Mouse (Mus musculus): Measurements from ENCODE around the gene Tnni3k. TPM values are rescaled to one million over a fixed set of nuclear protein-coding genes. Genes with fewer than 3 reads are reported as not detected.
A peak's percentile ranks its signal among the peaks of the same experiment; 100 is the strongest.

Gene Tnni3k
- polyA plus RNA-seq (2012; rRNA removed): 0.70 and 1.3 TPM in 2 replicates

GRCm38 (mm10) chr3:155055231-155055916, at the start of gene Tnni3k:
TSS of gene Tnni3k (minus strand) at chr3:155055407.
- WGBS: 50% methylated on average over 6 of the region's 6 CpGs
- TF ChIP-seq POLR2A (IDR thresholded peaks at IDR 0.05; ENCODE audit: borderline replicate concordance, extremely low read depth, low read depth, low read length) (no peak), CTCF (IDR thresholded peaks at IDR 0.05; ENCODE audit: insufficient read depth, low read length) (no peak)
- Histone ChIP-seq H3K4me3 (replicated peaks; ENCODE audit: extremely low read depth, low read depth, low read length) (no peak within 1 kb of the TSS), H3K4me1 (ENCODE audit: control insufficient read depth, insufficient read depth, low read length) (no peaks in the 10 kb centered on the region)
- no peak for DNase-seq

GRCm38 (mm10) chr3:155099266-155099665, 44.1 kb upstream of the Tnni3k start:
- TF ChIP-seq POLR2A (IDR thresholded peaks at IDR 0.05; ENCODE audit: borderline replicate concordance, extremely low read depth, low read depth, low read length) (no peak), CTCF (IDR thresholded peaks at IDR 0.05; ENCODE audit: insufficient read depth, low read length) (no peak)
- Histone ChIP-seq H3K4me3 (replicated peaks; ENCODE audit: extremely low read depth, low read depth, low read length) (no peak overlapping the region), H3K4me1 (ENCODE audit: control insufficient read depth, insufficient read depth, low read length) (no peaks in the 10 kb centered on the region)
- WGBS: 69% methylated on average over 1 of the region's 1 CpGs
- DNase-seq: no peak

GRCm38 (mm10) chr3:155093116-155093956, 38.1 kb upstream of the Tnni3k start, which contains the start of the genes Fpgt and Lrriq3:
TSS of gene Fpgt (minus strand) at chr3:155093403.
TSS of gene Lrriq3 (plus strand) at chr3:155093434.
- no peak for TF ChIP-seq CTCF (IDR thresholded peaks at IDR 0.05; ENCODE audit: insufficient read depth, low read length)
- peak; percentile 87; the same call in 1 of the 2 replicates for TF ChIP-seq POLR2A (IDR thresholded peaks at IDR 0.05; ENCODE audit: borderline replicate concordance, extremely low read depth, low read depth, low read length)

GRCm38 (mm10) chr3:155092081-155092480, 36.9 kb upstream of the Tnni3k start:
- no peak for TF ChIP-seq CTCF (IDR thresholded peaks at IDR 0.05; ENCODE audit: insufficient read depth, low read length)
- no peak for TF ChIP-seq POLR2A (IDR thresholded peaks at IDR 0.05; ENCODE audit: borderline replicate concordance, extremely low read depth, low read depth, low read length)
- H3K4me3 ChIP-seq (replicated peaks; ENCODE audit: extremely low read depth, low read depth, low read length): no peak overlapping the region
- WGBS: 92% methylated on average over 6 of the region's 6 CpGs
- no peak for DNase-seq
- no peaks in the 10 kb centered on the region; the same call in 1 of the 2 replicates for H3K4me1 ChIP-seq (ENCODE audit: control insufficient read depth, insufficient read depth, low read length)

More at GRCm38 (mm10) chr3:155093116-155093956, 38.1 kb upstream of the Tnni3k start, which contains the start of the genes Fpgt and Lrriq3:
- 2% methylated on average over 44 of the region's 47 CpGs for WGBS
- peak; percentile 82 for DNase-seq
- peak within 1 kb of the TSS; percentile 69 for H3K4me3 ChIP-seq (replicated peaks; ENCODE audit: extremely low read depth, low read depth, low read length)
- H3K4me1 ChIP-seq (ENCODE audit: control insufficient read depth, insufficient read depth, low read length): no peaks in the 10 kb centered on the region; the same call in 1 of the 2 replicates

- TF ChIP-seq CTCF (IDR thresholded peaks at IDR 0.05; ENCODE audit: insufficient read depth, low read length) (no peak), POLR2A (IDR thresholded peaks at IDR 0.05; ENCODE audit: borderline replicate concordance, extremely low read depth, low read depth, low read length) (no peak)
- DNase-seq: no peak
- Histone ChIP-seq H3K4me1 (ENCODE audit: control insufficient read depth, insufficient read depth, low read length) (no peaks in the 10 kb centered on the region), H3K4me3 (replicated peaks; ENCODE audit: extremely low read depth, low read depth, low read length) (no peak overlapping the region)
- WGBS: 77% methylated on average over 4 of the region's 4 CpGs
These were observed 22.7 kb upstream of the Tnni3k start for GRCm38 (mm10) chr3:155077908-155078307.

- no peak overlapping the region for H3K4me3 ChIP-seq (replicated peaks; ENCODE audit: extremely low read depth, low read depth, low read length)
- DNase-seq: no peak
- H3K4me1 ChIP-seq (ENCODE audit: control insufficient read depth, insufficient read depth, low read length): no peaks in the 10 kb centered on the region
- no peak for TF ChIP-seq POLR2A (IDR thresholded peaks at IDR 0.05; ENCODE audit: borderline replicate concordance, extremely low read depth, low read depth, low read length)
These were observed 4.2 kb upstream of the Tnni3k start for GRCm38 (mm10) chr3:155059449-155059822.

- no peak for DNase-seq
- TF ChIP-seq POLR2A (IDR thresholded peaks at IDR 0.05; ENCODE audit: borderline replicate concordance, extremely low read depth, low read depth, low read length): no peak
- H3K4me1 ChIP-seq (ENCODE audit: control insufficient read depth, insufficient read depth, low read length): no peaks in the 10 kb centered on the region
- H3K4me3 ChIP-seq (replicated peaks; ENCODE audit: extremely low read depth, low read depth, low read length): no peak overlapping the region
- 68% methylated on average over 6 of the region's 6 CpGs for WGBS
These were observed 3.7 kb upstream of the Tnni3k start for GRCm38 (mm10) chr3:155058800-155059448.

- Histone ChIP-seq H3K4me3 (replicated peaks; ENCODE audit: extremely low read depth, low read depth, low read length) (no peak overlapping the region), H3K4me1 (ENCODE audit: control insufficient read depth, insufficient read depth, low read length) (no peaks in the 10 kb centered on the region)
- TF ChIP-seq POLR2A (IDR thresholded peaks at IDR 0.05; ENCODE audit: borderline replicate concordance, extremely low read depth, low read depth, low read length) (no peak), CTCF (IDR thresholded peaks at IDR 0.05; ENCODE audit: insufficient read depth, low read length) (no peak)
- DNase-seq: no peak
These were observed 2.4 kb upstream of the Tnni3k start for GRCm38 (mm10) chr3:155057566-155057965.

- no peak overlapping the region for H3K4me3 ChIP-seq (replicated peaks; ENCODE audit: extremely low read depth, low read depth, low read length)
- no peak for DNase-seq
- TF ChIP-seq POLR2A (IDR thresholded peaks at IDR 0.05; ENCODE audit: borderline replicate concordance, extremely low read depth, low read depth, low read length) (no peak), CTCF (IDR thresholded peaks at IDR 0.05; ENCODE audit: insufficient read depth, low read length) (no peak)
- H3K4me1 ChIP-seq (ENCODE audit: control insufficient read depth, insufficient read depth, low read length): no peaks in the 10 kb centered on the region
These were observed 1.4 kb upstream of the Tnni3k start for GRCm38 (mm10) chr3:155056606-155057005.

All from lung, adult 2 months (tissue).